Mouse (Mus musculus) MEL (cell line): ENCODE data around the gene Ranbp1. TPM values are rescaled to one million over a fixed set of nuclear protein-coding genes. Genes with fewer than 3 reads are reported as not detected.

Experiments
- polyA plus RNA-seq, 2 experiments: library from polyadenylated mRNA; stranded (reverse) in 1 of 2; unstranded in 1 of 2; fragments of >175 nt in 1 of 2; fragments of >200 nt in 1 of 2; gene quantifications; 2 replicates each; pipeline versions ENCODE4 v1.2.1 to v1.2.4; 2012; ENCODE audit warnings: low replicate concordance in 2 of 2, low read depth in 1 of 2; ENCODE audit not compliant: insufficient read length in 2 of 2, insufficient read depth in 1 of 2, missing spikeins in 1 of 2
- total RNA-seq: library from RNA; depleted of rRNA; stranded (reverse); fragments of 300-350 nt; gene quantifications from 2 replicates; pipeline ENCODE4 v1.2.3, GENCODE M21; 2012; rRNA removed

Ranbp1 gene
- total and polyA plus RNA-seq, 3 experiments: 162 to 681 (median 440) TPM

Other genes with a start within 250 kb of the Ranbp1 start
- 64.1 and 66.8 TPM in 2 replicates for gene Dgcr6, start 195.9 kb downstream of the Ranbp1 start, total RNA-seq
- gene Dgcr6, start 195.9 kb downstream of the Ranbp1 start, polyA plus RNA-seq: 100 to 1,000 TPM in 1 of 2 experiments, not detected in 1; 133 TPM
- 40.2 and 43.3 TPM in 2 replicates for gene Prodh, start 158.5 kb downstream of the Ranbp1 start, total RNA-seq
- gene Prodh, start 158.5 kb downstream of the Ranbp1 start, polyA plus RNA-seq: 10 to 100 TPM in 1 of 2 experiments, not detected in 1; 53.6 TPM
- 0.10 TPM in 1 of 2 replicates, not detected in the other for gene Rtn4r, start 121.1 kb downstream of the Ranbp1 start, total RNA-seq
- gene Rtn4r, start 121.1 kb downstream of the Ranbp1 start, polyA plus RNA-seq: under 1 TPM in 1 of 2 experiments, not detected in 1; 0.04 TPM
- not detected in 2 replicates for gene Ccdc188, start 30.9 kb downstream of the Ranbp1 start, total RNA-seq
- gene Ccdc188, start 30.9 kb downstream of the Ranbp1 start, polyA plus RNA-seq: not detected
- 9.1 and 9.6 TPM in 2 replicates for gene Zdhhc8, start 13.6 kb downstream of the Ranbp1 start, total RNA-seq
- 10 to 100 TPM in 1 of 2 experiments, not detected in 1; 33.2 TPM for gene Zdhhc8, start 13.6 kb downstream of the Ranbp1 start, polyA plus RNA-seq
- 132 and 178 TPM in 2 replicates for gene Trmt2a, start 53 bp downstream of the Ranbp1 start, total RNA-seq
- gene Trmt2a, start 53 bp downstream of the Ranbp1 start, polyA plus RNA-seq: 100 to 1,000 TPM in 1 of 2 experiments, not detected in 1; 185 TPM
- 0.77 and 0.85 TPM in 2 replicates for gene Gm49776, start 9.6 kb upstream of the Ranbp1 start, total RNA-seq
- 10 to 100 TPM in 1 of 2 experiments, not detected in 1; 32.7 TPM for gene Gm49776, start 9.6 kb upstream of the Ranbp1 start, polyA plus RNA-seq
- 40.3 and 40.6 TPM in 2 replicates for gene Dgcr8, start 40.5 kb upstream of the Ranbp1 start, total RNA-seq
- gene Dgcr8, start 40.5 kb upstream of the Ranbp1 start, polyA plus RNA-seq: 10 to 100 TPM in 1 of 2 experiments, not detected in 1; 39.6 TPM
- gene Tango2, start 99.4 kb upstream of the Ranbp1 start, total RNA-seq: 38.0 and 55.9 TPM in 2 replicates
- 10 to 100 TPM in 1 of 2 experiments, not detected in 1; 98.3 TPM for gene Tango2, start 99.4 kb upstream of the Ranbp1 start, polyA plus RNA-seq
- gene Arvcf, start 99.5 kb upstream of the Ranbp1 start, total RNA-seq: 8.9 and 9.1 TPM in 2 replicates
- 10 to 100 TPM in 1 of 2 experiments, not detected in 1; 14.5 TPM for gene Arvcf, start 99.5 kb upstream of the Ranbp1 start, polyA plus RNA-seq
- 25.7 and 31.2 TPM in 2 replicates for gene Txnrd2, start 177.7 kb upstream of the Ranbp1 start, total RNA-seq
- gene Txnrd2, start 177.7 kb upstream of the Ranbp1 start, polyA plus RNA-seq: 10 to 100 TPM in 1 of 2 experiments, not detected in 1; 46.8 TPM
- gene Comt, start 178.1 kb upstream of the Ranbp1 start, total RNA-seq: 48.8 and 62.5 TPM in 2 replicates
- gene Comt, start 178.1 kb upstream of the Ranbp1 start, polyA plus RNA-seq: 10 to 100 TPM in 1 of 2 experiments, not detected in 1; 71.8 TPM
- 31.4 and 37.9 TPM in 2 replicates for gene Gnb1l, start 250.0 kb upstream of the Ranbp1 start, total RNA-seq
- gene Gnb1l, start 250.0 kb upstream of the Ranbp1 start, polyA plus RNA-seq: 10 to 100 TPM in 1 of 2 experiments, not detected in 1; 47.8 TPM